In genomic region chr10:39732266-39733100, GRCm38 (mm10) we compare ENCODE assay signal across 8 mouse cellular contexts. TPM values are rescaled to one million over a fixed set of nuclear protein-coding genes. Genes with fewer than 3 reads are reported as not detected.
DNase-seq lines count a peak whose midpoint lies in the region; ATAC-seq and TF ChIP-seq lines count a peak whose summit lies in the region.

No protein-coding gene starts in this region.

- H3K9ac ChIP-seq in hindbrain, embryonic 14.5 days, result peak overlapping the region; percentile 97

- peak overlapping the region; percentile 79 for H3K4me3 ChIP-seq in hindbrain, embryonic 14.5 days (replicated peaks; ENCODE audit: low read length)

- in situ Hi-C loops in Patski (cut with MboI; ENCODE audit: low pct_unique_long_range_greater_than_20kb), result no loop called here

- CTCF ChIA-PET in Patski (lab: Charles Lee), result no interaction called here

- POLR2A ChIA-PET in Patski (lab: Charles Lee), result interaction anchor here (0.6 to 1.2 kb wide), 4 partner anchors 90 to 569 kb away, joined by 3 read pairs; partner anchors contain the start of gene Ccn6

- under 1% methylated on average over 91 of the region's 105 CpGs for WGBS in hindbrain, embryonic 14.5 days

- no peaks in the 10 kb centered on the region for H3K27me3 ChIP-seq in Patski
- H3K27me3 ChIP-seq in hindbrain, embryonic 14.5 days (ENCODE audit: control insufficient read depth, insufficient read depth, low read length), result no peaks in the 10 kb centered on the region

- peak; percentile 52 for ATAC-seq in Patski
- ATAC-seq in hindbrain, embryonic 14.5 days (ENCODE audit: low FRiP score), result peak; percentile 69

- no peaks in the 10 kb centered on the region for H3K36me3 ChIP-seq in hindbrain, embryonic 14.5 days (replicated peaks; ENCODE audit: control insufficient read depth, insufficient read depth)

- peak overlapping the region; percentile 65 for H3K4me2 ChIP-seq in hindbrain, embryonic 14.5 days (replicated peaks)

- DNase-seq in Patski (ENCODE audit: low read depth, low spot score), result no peak
- DNase-seq in cerebellum, postnatal 14 days, result peak; percentile 88 to 89
- peak; percentile 59 to 64 for DNase-seq in frontal cortex, postnatal 25 days (ENCODE audit: low spot score in 2 of 2)
- DNase-seq in hindbrain, embryonic 14.5 days (ENCODE audit: low spot score), result peak; percentile 80
- DNase-seq in left cerebral cortex, adult 18-20 months (ENCODE audit: low spot score in 2 of 2), result peak; percentile 61 to 76
- peak; percentile 85 to 90 for DNase-seq in lung, postnatal 4 days
- DNase-seq in retina, postnatal 7 days (ENCODE audit: low read depth, low spot score), result peak; percentile 67
- peak; percentile 79 for DNase-seq in urinary bladder, adult 2 months (ENCODE audit: low spot score)

- H3K9me3 ChIP-seq in hindbrain, embryonic 14.5 days (ENCODE audit: control insufficient read depth, low read length), result no peaks in the 10 kb centered on the region

- TF ChIP-seq CTCF in Patski (IDR thresholded peaks at IDR 0.05), result peak; percentile 53

- H3K4me1 ChIP-seq in hindbrain, embryonic 14.5 days (replicated peaks; ENCODE audit: control insufficient read depth, insufficient read depth, low read length), result peaks cover 24% of the 10 kb centered on the region

- H3K27ac ChIP-seq in hindbrain, embryonic 14.5 days, result peak overlapping the region; percentile 99

RNA-seq across cellular contexts. Expression of gene Rev3l, which starts 0.6 kb away (rescaled TPM):
- polyA plus RNA-seq in Patski (2021), result 21.8 TPM
- 60.9 and 62.1 TPM in 2 replicates for polyA plus RNA-seq in hindbrain, embryonic 14.5 days (2014; fragmentation: Nextera tagmentation; extraction: Ambion mirVana)
- 10 to 100 TPM; 21.4 to 24.1 TPM for total RNA-seq in left cerebral cortex, adult 18-20 months (2021)
- polyA plus RNA-seq in urinary bladder, adult 2 months (2012; rRNA removed), result 48.3 and 53.1 TPM in 2 replicates
